Mouse (Mus musculus): ENCODE results near the gene Limk1. TPM values are rescaled to one million over a fixed set of nuclear protein-coding genes. Genes with fewer than 3 reads are reported as not detected.

Gene Limk1
- polyA plus RNA-seq, 1 experiment from 2014 or later = 3.8 TPM

DNA sequence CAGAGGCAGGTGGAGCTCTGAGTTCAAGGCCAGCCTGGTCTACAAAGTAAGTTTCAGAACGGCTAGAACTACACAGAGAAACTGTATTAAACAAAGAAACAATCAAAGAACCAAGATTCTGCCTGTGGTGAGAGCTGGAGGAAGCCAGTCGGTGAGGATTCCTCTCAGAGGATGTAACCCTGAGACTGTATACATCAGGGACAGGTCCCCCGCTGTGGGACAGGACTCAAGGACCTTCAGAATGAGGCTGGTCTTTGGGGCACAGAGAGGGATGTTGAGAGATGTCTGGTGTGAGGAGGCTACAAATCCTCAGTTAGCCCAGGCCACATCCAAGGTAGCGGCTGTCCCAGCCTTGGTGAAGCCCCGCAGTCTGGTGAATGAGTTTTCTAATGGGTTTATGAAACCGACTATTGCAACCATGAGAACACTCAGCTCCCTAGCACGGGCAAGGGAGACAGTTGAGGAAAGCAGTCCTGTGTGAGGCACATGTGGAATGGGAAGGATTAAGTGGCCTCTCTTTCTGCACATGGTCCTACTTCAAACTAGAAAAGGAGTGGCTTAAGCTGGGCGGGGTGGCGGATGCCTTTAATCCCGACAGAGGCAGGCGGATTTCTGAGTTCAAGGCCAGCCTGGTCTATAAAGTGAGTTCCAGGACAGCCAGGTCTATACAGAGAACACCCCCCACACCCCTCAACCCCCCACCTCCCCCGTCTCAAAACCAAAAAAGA, 78.3 kb downstream of the Limk1 start:
- H3K4me3 ChIP-seq = no peak overlapping the region
- H3K9ac ChIP-seq = no peak overlapping the region
- H3K27me3 ChIP-seq (replicated peaks) = no peaks in the 10 kb centered on the region
- no peak overlapping the region for H3K27ac ChIP-seq (replicated peaks)
- no peak for ATAC-seq (ENCODE audit: extremely low read depth, insufficient number of reproducible peaks, low FRiP score, low TSS enrichment)
- H3K9me3 ChIP-seq = no peaks in the 10 kb centered on the region
- H3K4me1 ChIP-seq = no peaks in the 10 kb centered on the region
- peaks cover 13% of the 10 kb centered on the region; the same call in 1 of the 2 replicates for H3K36me3 ChIP-seq
- 76% methylated on average over 12 of the region's 12 CpGs for WGBS
- H3K4me2 ChIP-seq = no peak overlapping the region

- Histone ChIP-seq H3K27ac (replicated peaks) (no peak overlapping the region), H3K36me3 (peaks cover 10% of the 10 kb centered on the region; the same call in 1 of the 2 replicates), H3K27me3 (replicated peaks) (no peaks in the 10 kb centered on the region), H3K9me3 (no peaks in the 10 kb centered on the region), H3K4me2 (no peak overlapping the region), H3K4me1 (no peaks in the 10 kb centered on the region), H3K4me3 (no peak overlapping the region), H3K9ac (no peak overlapping the region)
- 66% methylated on average over 5 of the region's 5 CpGs for WGBS
- no peak for ATAC-seq (ENCODE audit: extremely low read depth, insufficient number of reproducible peaks, low FRiP score, low TSS enrichment)
These were observed 81.3 kb downstream of the Limk1 start for GRCm38 (mm10) chr5:134607121-134607520.

DNA sequence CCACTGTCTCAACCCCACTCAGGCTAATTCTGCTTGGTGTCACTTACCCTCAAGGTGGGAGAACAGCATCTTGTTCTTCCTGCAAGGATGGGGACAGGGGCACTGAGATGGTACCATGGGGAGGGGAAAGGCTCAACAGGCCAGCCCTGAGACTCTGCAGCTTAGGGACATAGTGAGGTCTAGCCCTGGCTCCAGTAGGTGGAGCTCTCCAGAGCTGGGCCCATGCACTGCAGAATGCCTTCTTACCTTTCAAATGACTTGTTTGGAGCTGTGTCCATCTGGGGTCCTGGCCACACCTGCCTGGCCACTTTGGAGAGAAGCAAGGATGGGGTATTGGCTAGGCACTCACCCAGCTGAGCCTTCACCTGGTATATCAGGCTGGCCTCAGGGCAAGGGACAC, 82.1 kb downstream of the Limk1 start:
- H3K9me3 ChIP-seq = no peaks in the 10 kb centered on the region
- H3K4me3 ChIP-seq = no peak overlapping the region
- no peak overlapping the region for H3K27ac ChIP-seq (replicated peaks)
- no peak for ATAC-seq (ENCODE audit: extremely low read depth, insufficient number of reproducible peaks, low FRiP score, low TSS enrichment)
- H3K27me3 ChIP-seq (replicated peaks) = no peaks in the 10 kb centered on the region
- H3K4me1 ChIP-seq = no peaks in the 10 kb centered on the region
- no peak overlapping the region for H3K9ac ChIP-seq
- H3K4me2 ChIP-seq = no peak overlapping the region
- H3K36me3 ChIP-seq = peaks cover 10% of the 10 kb centered on the region; the same call in 1 of the 2 replicates

Other genes with a start within 250 kb of the Limk1 start
- gene Gtf2ird1, start 231.9 kb downstream of the Limk1 start, polyA plus RNA-seq (2015; fragmentation: Nextera tagmentation; extraction: Ambion mirVana) = 53.4 and 56.5 TPM in 2 replicates
- 1.5 and 2.0 TPM in 2 replicates for gene Clip2, start 136.2 kb downstream of the Limk1 start, polyA plus RNA-seq (2015; fragmentation: Nextera tagmentation; extraction: Ambion mirVana)
- gene Syna, start 128.4 kb downstream of the Limk1 start, polyA plus RNA-seq (2015; fragmentation: Nextera tagmentation; extraction: Ambion mirVana) = not detected in 2 replicates
- gene Rfc2, start 107.2 kb downstream of the Limk1 start, polyA plus RNA-seq (2015; fragmentation: Nextera tagmentation; extraction: Ambion mirVana) = 196 and 200 TPM in 2 replicates
- gene Lat2, start 73.6 kb downstream of the Limk1 start, polyA plus RNA-seq (2015; fragmentation: Nextera tagmentation; extraction: Ambion mirVana) = 2.2 and 2.8 TPM in 2 replicates
- gene Eif4h, start 49.1 kb downstream of the Limk1 start, polyA plus RNA-seq (2015; fragmentation: Nextera tagmentation; extraction: Ambion mirVana) = 318 and 329 TPM in 2 replicates
- 266 and 283 TPM in 2 replicates for gene Eln, start 58.7 kb upstream of the Limk1 start, polyA plus RNA-seq (2015; fragmentation: Nextera tagmentation; extraction: Ambion mirVana)
- gene Tmem270, start 218.1 kb upstream of the Limk1 start, polyA plus RNA-seq (2015; fragmentation: Nextera tagmentation; extraction: Ambion mirVana) = not detected in 2 replicates
- gene Cldn13, start 226.9 kb upstream of the Limk1 start, polyA plus RNA-seq (2015; fragmentation: Nextera tagmentation; extraction: Ambion mirVana) = 3.2 and 9.9 TPM in 2 replicates
- 9.3 and 10.4 TPM in 2 replicates for gene Mettl27, start 243.8 kb upstream of the Limk1 start, polyA plus RNA-seq (2015; fragmentation: Nextera tagmentation; extraction: Ambion mirVana)

Measured in heart, embryonic 13.5 days (tissue).